Mouse (Mus musculus) neural tube, embryonic 11.5 days (tissue): Measurements from ENCODE around the gene Spats2. TPM values are rescaled to one million over a fixed set of nuclear protein-coding genes. Genes with fewer than 3 reads are reported as not detected.

Experiments
- ATAC-seq: fragments of 200-750 bp; cut with Nextera tagmentation; 2 replicates; pipeline ENCODE4 v1.8.0; 2017; ENCODE audit warnings: moderate number of reproducible peaks, mild to moderate bottlenecking, moderate TSS enrichment, moderate library complexity; ENCODE audit not compliant: insufficient read depth, low FRiP score, low TSS enrichment
- DNase-seq: peaks from one replicate; pipeline ENCODE4 v3.0.0-alpha.2; 2015; ENCODE audit warnings: low spot score
- H3K27ac ChIP-seq: fragments of 300-500 bp; sonication (generic); 2 replicates; pipeline ENCODE4 v1.5.1; 2014; ENCODE audit warnings: low read depth, mild to moderate bottlenecking, low read length
- H3K27me3 ChIP-seq: fragments of 300-500 bp; sonication (generic); 2 replicates; pipeline ENCODE4 v1.6.1; 2014; ENCODE audit warnings: mild to moderate bottlenecking, low read length, mixed read lengths; ENCODE audit not compliant: control insufficient read depth, insufficient read depth
- H3K36me3 ChIP-seq: fragments of 300-500 bp; sonication (generic); 2 replicates; pipeline ENCODE4 v1.6.1; 2014; ENCODE audit warnings: mild to moderate bottlenecking, low read length, moderate library complexity, mixed read lengths; ENCODE audit not compliant: control insufficient read depth, insufficient read depth
- H3K4me1 ChIP-seq: fragments of 300-500 bp; sonication (generic); 2 replicates; pipeline ENCODE4 v1.6.1; 2014; ENCODE audit warnings: low read length, mixed read lengths; ENCODE audit not compliant: control insufficient read depth, insufficient read depth
- H3K4me2 ChIP-seq: fragments of 300-500 bp; sonication (generic); 2 replicates; pipeline ENCODE4 v1.6.1; 2014; ENCODE audit warnings: low read depth, mild to moderate bottlenecking, moderate library complexity
- H3K4me3 ChIP-seq: fragments of 300-500 bp; sonication (generic); 2 replicates; pipeline ENCODE4 v1.5.1; 2014; ENCODE audit warnings: low read depth, low read length
- H3K9ac ChIP-seq: fragments of 300-500 bp; sonication (generic); 2 replicates; pipeline ENCODE4 v1.6.1; 2014; ENCODE audit warnings: mild to moderate bottlenecking, low read length
- H3K9me3 ChIP-seq: fragments of 300-500 bp; sonication (generic); 2 replicates; pipeline ENCODE4 v1.6.1; 2016; ENCODE audit warnings: low read length; ENCODE audit not compliant: control insufficient read depth
- WGBS: fragments of 180-500 bp; shearing (Covaris S2); extraction: QIAGEN DNeasy Blood & Tissue Kit; methylation state at CpG from one replicate; pipeline ENCODE4 v1.1.7; 2014; 5-methylcytosine and 5-hydroxymethylcytosine counted together
- polyA plus RNA-seq: library from polyadenylated mRNA; unstranded; fragments of >200 nt; fragmentation: Nextera tagmentation; extraction: Ambion mirVana; gene quantifications from 2 replicates; pipeline ENCODE4 v1.2.1, GENCODE M21; 2014

The Spats2 gene
- polyA plus RNA-seq, 1 experiment from 2014 or later, result 63.3 TPM

DNA sequence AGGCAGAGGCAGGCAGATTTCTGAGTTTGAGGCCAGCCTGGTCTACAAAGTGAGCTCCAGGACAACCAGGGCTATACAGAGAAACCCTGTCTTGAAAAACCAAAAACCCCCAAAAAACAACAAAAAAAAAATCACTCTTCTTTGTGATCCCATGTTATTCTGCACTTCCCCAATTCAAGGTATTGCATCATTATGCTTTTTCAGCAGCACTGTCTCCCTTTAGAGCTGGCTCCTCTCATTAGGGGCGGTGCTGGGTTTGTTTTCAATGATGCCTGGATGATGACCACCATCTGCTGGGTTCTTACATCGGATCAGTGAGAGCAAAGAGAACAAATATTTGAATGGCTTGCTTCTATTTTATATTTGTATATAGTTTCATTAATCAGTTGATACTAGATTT is 3.1 kb upstream of the Spats2 start:
- H3K4me3 ChIP-seq, result no peak overlapping the region
- WGBS, result 74% methylated on average over 2 of the region's 2 CpGs
- no peak for ATAC-seq
- no peaks in the 10 kb centered on the region for H3K36me3 ChIP-seq
- H3K9ac ChIP-seq, result no peak overlapping the region
- no peaks in the 10 kb centered on the region for H3K27me3 ChIP-seq
- peaks cover 2% of the 10 kb centered on the region; the same call in 1 of the 2 replicates for H3K4me1 ChIP-seq
- H3K4me2 ChIP-seq, result no peak overlapping the region
- H3K27ac ChIP-seq, result no peak overlapping the region
- no peaks in the 10 kb centered on the region for H3K9me3 ChIP-seq
- no peak for DNase-seq

- Histone ChIP-seq H3K9ac (peak overlapping the region; percentile 83), H3K9me3 (no peaks in the 10 kb centered on the region), H3K27ac (peak overlapping the region; percentile 96), H3K4me1 (peaks cover 11% of the 10 kb centered on the region; the same call in 1 of the 2 replicates), H3K27me3 (no peaks in the 10 kb centered on the region), H3K4me2 (peak overlapping the region; percentile 68), H3K36me3 (no peaks in the 10 kb centered on the region), H3K4me3 (peak overlapping the region; percentile 80)
- peak; percentile 90 for ATAC-seq
- under 1% methylated on average over 96 of the region's 115 CpGs for WGBS
- DNase-seq, result peak; percentile 95
These were observed 532 bp downstream of the Spats2 start for GRCm38 (mm10) chr15:99126081-99126815.

DNA sequence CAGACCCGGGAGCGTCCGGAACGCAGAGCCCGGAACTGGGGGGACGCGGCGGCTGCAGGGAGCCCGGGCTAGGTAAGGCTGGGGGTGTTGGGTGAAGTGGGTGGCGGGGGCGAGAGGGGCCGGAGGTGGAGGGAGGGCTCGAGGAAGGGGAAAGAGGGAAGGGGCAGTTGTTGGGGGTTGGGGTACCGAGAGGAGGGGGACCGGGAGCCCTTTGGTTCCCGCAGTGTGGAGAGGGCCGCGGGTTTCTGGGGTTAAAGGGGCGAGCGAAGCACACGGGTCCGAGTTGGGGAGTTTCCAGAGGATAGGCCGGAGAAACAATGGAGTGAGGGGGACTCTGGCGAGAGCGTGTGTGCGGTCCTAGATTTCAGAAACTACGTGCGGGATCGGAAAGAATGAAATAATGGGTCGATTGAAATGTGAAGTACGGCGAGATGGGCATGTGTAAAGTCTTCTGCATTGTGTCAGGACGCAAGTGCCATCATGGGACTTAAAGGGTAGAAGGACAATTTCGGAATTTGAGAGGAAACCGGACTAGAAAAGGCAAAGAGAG is 1.2 kb downstream of the Spats2 start:
- Histone ChIP-seq H3K36me3 (no peaks in the 10 kb centered on the region), H3K4me2 (peak overlapping the region; percentile 68), H3K4me3 (peak overlapping the region; percentile 80), H3K9me3 (no peaks in the 10 kb centered on the region), H3K9ac (peak overlapping the region; percentile 83), H3K27ac (peak overlapping the region; percentile 96), H3K4me1 (peaks cover 11% of the 10 kb centered on the region; the same call in 1 of the 2 replicates), H3K27me3 (no peaks in the 10 kb centered on the region)
- DNase-seq, result peak; percentile 60
- WGBS, result under 1% methylated on average over 30 of the region's 35 CpGs
- peak; percentile 13; the same call in 1 of the 2 replicates for ATAC-seq

GRCm38 (mm10) chr15:99127851-99128522 is 2.3 kb downstream of the Spats2 start:
- no peak for DNase-seq
- WGBS, result 70% methylated on average over 6 of the region's 6 CpGs

GRCm38 (mm10) chr15:99129441-99129840 is 3.7 kb downstream of the Spats2 start:
- H3K36me3 ChIP-seq, result no peaks in the 10 kb centered on the region
- no peak overlapping the region for H3K4me2 ChIP-seq
- ATAC-seq, result no peak
- H3K9me3 ChIP-seq, result no peaks in the 10 kb centered on the region
- H3K4me3 ChIP-seq, result no peak overlapping the region
- no peak overlapping the region for H3K9ac ChIP-seq
- DNase-seq, result no peak
- H3K4me1 ChIP-seq, result peaks cover 11% of the 10 kb centered on the region; the same call in 1 of the 2 replicates
- H3K27ac ChIP-seq, result no peak overlapping the region
- no peaks in the 10 kb centered on the region for H3K27me3 ChIP-seq
- WGBS, result 73% methylated on average over 11 of the region's 11 CpGs

More at GRCm38 (mm10) chr15:99127851-99128522, 2.3 kb downstream of the Spats2 start:
- Histone ChIP-seq H3K9ac (peak overlapping the region; percentile 83), H3K9me3 (no peaks in the 10 kb centered on the region), H3K27ac (no peak overlapping the region), H3K4me3 (peak overlapping the region; percentile 80), H3K4me1 (peaks cover 11% of the 10 kb centered on the region; the same call in 1 of the 2 replicates), H3K27me3 (no peaks in the 10 kb centered on the region), H3K36me3 (no peaks in the 10 kb centered on the region), H3K4me2 (peak overlapping the region; percentile 68)
- no peak for ATAC-seq

- H3K27ac ChIP-seq, result no peak overlapping the region
- H3K4me3 ChIP-seq, result no peak overlapping the region
- H3K36me3 ChIP-seq, result no peaks in the 10 kb centered on the region
- ATAC-seq (no peak), DNase-seq (peak; percentile 27)
- H3K4me2 ChIP-seq, result no peak overlapping the region
- WGBS, result 66% methylated on average over 22 of the region's 22 CpGs
- H3K27me3 ChIP-seq, result no peaks in the 10 kb centered on the region
- H3K4me1 ChIP-seq, result peaks cover 11% of the 10 kb centered on the region; the same call in 1 of the 2 replicates
- H3K9me3 ChIP-seq, result no peaks in the 10 kb centered on the region
- H3K9ac ChIP-seq, result no peak overlapping the region
These were observed 4.5 kb downstream of the Spats2 start for GRCm38 (mm10) chr15:99129956-99130910.

DNA sequence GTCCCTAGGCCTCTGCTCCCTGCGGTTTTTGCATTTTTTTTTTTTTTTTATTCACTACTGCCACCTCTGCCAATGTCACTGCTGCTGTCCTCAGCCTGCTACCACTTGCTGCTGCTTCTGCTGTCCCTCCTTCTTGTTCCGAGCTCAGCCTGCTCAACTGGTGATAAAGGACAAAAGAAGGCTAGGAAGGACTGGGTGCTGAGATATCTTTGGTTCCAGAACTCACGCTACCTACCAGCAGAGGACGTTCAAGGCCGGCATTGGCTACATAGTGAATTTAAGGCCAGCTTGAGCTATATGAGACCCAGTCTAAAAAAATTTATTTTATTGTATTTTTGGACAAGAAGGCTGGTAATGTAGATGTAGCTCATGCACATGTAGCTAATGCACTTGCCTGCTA is 12.7 kb downstream of the Spats2 start:
- H3K4me2 ChIP-seq, result no peak overlapping the region
- DNase-seq (no peak), ATAC-seq (no peak)
- no peaks in the 10 kb centered on the region for H3K36me3 ChIP-seq
- no peak overlapping the region for H3K4me3 ChIP-seq
- H3K4me1 ChIP-seq, result no peaks in the 10 kb centered on the region
- 84% methylated on average over 5 of the region's 5 CpGs for WGBS
- no peak overlapping the region for H3K9ac ChIP-seq
- no peak overlapping the region for H3K27ac ChIP-seq
- H3K9me3 ChIP-seq, result no peaks in the 10 kb centered on the region
- no peaks in the 10 kb centered on the region for H3K27me3 ChIP-seq

- Histone ChIP-seq H3K4me2 (no peak overlapping the region), H3K9ac (no peak overlapping the region), H3K36me3 (no peaks in the 10 kb centered on the region), H3K4me3 (no peak overlapping the region), H3K27me3 (no peaks in the 10 kb centered on the region), H3K27ac (no peak overlapping the region), H3K4me1 (no peaks in the 10 kb centered on the region), H3K9me3 (no peaks in the 10 kb centered on the region)
- 68% methylated on average over 6 of the region's 6 CpGs for WGBS
- ATAC-seq (no peak), DNase-seq (peak; percentile 66)
These were observed 14.0 kb downstream of the Spats2 start for GRCm38 (mm10) chr15:99139669-99140068.
